Mouse (Mus musculus) monocyte, adult 2 months (primary cell): ENCODE data around the gene 4930469K13Rik.
"Not testable (repeated sequence)": the region's sequence is repeated elsewhere in the genome, so short reads cannot be mapped to it uniquely, and the experiment has no call there.

ENCODE experiments used
- DNase-seq, 2 experiments: peaks; one replicate each; pipeline ENCODE4 v3.0.0; 2022; ENCODE audit warnings: low spot score in 2 of 2, low read depth in 1 of 2

4930469K13Rik gene

DNA sequence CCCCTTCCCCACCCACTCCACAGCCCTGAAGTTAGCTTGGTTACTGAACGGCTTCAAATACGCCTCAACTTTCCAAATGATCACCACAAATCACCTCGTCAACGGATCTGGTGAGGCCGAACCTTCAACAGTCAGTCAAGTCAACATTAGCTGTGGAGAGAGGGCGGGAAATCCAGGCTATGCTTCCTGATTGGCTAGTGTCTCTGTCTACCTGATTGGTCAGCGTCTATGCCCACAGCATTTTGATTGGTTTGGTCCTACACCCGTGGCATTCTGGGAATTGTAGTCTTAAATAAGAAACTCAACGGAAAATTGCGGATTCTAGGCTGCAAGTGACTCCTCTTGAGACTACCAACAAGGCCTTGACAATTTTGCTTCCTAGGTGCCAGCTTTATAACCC lies at the start of gene 4930469K13Rik:
Gene 4930469K13Rik, minus strand, starts transcription at position 133 of the 400 bp plus-strand sequence.
- no peak for DNase-seq

GRCm38 (mm10) chr11:34146934-34147333 lies 48.6 kb upstream of the 4930469K13Rik start:
- DNase-seq: no peak

GRCm38 (mm10) chr11:34144421-34144820 lies 46.1 kb upstream of the 4930469K13Rik start:
- no peak for DNase-seq

GRCm38 (mm10) chr11:34143984-34144383 lies 45.6 kb upstream of the 4930469K13Rik start:
- DNase-seq: no peak

- no peak for DNase-seq
Measured at GRCm38 (mm10) chr11:34139296-34139695, 40.9 kb upstream of the 4930469K13Rik start.

DNA sequence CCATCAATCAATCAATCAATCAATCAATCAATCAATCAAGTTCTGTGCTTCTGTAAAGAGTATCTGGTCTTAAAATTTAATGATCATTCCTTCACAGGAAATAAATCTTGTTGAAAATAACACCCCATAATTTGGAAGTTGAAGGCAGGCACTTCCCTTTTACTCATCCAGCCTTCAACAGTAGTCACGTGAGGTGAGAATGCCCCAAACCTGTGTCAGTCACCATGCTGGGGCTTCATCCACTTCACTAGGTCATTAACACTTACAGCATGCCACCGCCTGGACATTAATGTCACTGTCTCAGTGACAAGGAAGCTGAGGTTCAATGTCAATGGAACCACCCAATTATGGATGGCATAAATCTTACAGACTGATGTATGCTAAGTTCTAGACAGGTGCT lies 30.1 kb upstream of the 4930469K13Rik start:
- no peak for DNase-seq

DNA sequence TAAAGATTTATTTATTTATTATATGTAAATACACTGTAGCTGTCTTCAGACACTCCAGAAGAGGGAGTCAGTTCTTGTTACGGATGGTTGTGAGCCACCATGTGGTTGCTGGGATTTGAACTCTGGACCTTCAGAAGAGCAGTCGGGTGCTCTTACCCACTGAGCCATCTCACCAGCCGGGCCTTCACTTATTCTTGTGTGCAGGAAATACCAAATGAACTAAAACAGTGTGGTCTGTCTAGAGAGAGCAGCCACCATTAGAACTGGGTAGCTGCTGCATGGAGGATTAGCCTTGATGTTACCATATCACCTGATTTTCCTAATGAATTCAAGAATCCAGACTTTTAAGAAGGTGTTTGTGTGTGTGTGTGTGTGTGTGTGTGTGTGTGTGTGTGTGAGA lies 27.4 kb upstream of the 4930469K13Rik start:
- not testable (repeated sequence) for DNase-seq

DNA sequence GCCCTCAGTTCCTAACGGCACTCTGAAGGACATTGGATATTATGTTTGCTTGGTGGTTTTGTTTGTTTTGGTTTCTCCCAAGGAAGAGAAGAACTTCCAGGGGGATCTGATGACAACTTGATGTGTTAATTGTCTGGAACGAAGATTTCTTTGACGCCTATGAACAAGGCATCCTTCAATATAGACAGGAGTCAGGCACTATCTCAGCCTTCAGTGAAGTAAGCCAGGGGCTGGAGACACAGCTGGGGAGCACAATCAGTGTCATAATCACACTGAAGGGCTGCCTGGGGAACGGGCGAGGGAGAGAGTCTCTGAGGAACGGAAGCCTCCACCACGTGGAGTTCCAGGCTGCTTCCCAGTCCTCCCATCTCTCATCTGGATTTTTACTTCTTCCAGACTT lies 26.5 kb upstream of the 4930469K13Rik start:
- DNase-seq: no peak

- DNase-seq: no peak
Measured at GRCm38 (mm10) chr11:34123147-34123546, 24.8 kb upstream of the 4930469K13Rik start.

DNA sequence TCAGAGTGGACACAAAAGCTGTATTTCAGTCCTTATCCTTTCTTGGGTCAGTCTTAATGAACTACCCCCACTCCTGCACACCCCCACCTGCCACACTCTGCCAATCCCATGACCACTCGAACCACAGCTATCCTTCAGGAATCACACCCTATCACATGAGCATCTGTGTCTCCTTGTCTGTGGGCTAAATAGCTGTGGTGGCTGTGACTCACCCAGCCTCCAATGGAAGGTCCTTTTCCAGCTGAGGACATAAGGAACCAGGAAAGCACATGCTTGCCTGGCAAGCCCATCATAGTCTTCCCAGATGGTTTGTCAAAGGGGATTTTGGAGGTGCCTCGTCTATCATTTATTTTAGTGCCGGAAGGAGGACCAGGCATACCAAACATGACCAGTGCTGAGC lies 20.0 kb upstream of the 4930469K13Rik start:
- DNase-seq: no peak

DNA sequence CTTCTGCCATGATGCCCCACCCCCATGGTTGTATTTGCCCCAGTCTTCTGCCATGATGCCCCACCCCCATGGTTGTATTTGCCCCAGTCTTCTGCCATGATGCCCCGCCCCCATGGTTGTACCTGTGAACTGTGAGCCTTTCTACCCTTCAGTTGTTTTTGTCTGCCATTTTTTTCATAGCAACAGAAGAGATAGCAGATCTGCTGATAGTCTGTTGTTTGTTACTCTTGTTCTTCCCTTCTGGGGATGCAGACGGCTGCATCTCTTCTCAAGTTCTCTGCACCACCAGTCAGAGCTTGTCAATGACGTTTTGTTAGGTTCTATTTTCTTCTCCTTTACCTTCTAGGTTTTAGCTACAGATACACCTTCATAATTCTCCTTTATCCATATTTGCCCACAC lies 19.2 kb upstream of the 4930469K13Rik start:
- DNase-seq: no peak

DNA sequence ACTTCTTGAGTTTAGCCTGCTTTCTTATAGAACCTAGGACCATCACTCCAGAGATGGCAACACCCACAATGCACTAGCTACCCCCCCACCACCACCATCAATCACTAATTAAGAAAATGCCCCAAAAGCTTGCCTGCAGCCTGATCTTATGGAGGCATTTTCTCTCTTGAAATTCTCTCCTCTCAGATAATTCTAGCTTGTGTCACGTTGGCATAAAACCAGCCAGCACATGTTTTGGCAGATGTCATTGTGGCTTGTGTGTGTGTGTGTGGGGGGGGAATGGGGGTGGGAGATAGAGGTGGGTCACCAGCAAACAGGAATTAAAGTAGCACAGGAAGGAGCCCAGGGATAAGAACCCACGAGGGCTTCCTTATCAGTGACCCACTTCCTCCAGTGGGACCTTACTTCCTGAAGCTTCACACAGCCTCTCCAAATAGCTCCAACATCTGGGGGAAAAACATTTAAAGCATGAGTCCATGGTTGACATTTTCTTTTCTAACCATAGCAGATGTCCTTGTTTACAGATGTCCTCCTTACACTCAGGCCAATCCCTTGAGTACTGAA lies 18.3 kb upstream of the 4930469K13Rik start:
- no peak for DNase-seq

- DNase-seq: no peak
Measured at GRCm38 (mm10) chr11:34113760-34114159, 15.4 kb upstream of the 4930469K13Rik start.

DNA sequence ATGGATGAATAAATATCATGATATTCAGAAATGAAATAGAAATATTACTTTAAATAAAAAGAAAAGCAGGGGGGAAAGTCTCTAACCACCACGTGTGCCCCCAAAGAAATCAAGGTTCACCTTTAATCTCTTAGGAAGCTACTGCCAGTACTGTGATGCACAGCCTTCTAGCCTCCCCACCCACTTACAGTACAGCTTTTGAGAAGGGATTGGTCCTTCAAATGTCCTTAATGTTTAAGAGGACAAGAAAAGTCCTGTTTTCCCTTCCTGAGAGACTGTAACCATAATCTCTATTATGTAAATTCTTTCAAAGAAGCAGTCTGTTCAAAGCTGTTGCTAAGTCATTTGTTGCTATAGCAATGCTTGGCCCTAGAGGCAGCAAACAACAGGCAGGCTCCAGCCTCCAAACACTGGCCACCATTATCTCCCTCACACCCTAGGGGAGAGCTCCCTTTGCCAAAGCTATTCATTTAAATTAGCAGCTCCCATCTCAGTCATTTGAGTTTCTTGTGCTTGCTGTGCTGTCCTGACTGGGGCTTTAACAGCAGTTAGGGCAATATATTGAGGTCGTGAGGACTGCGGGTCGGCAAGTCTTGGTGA lies 14.5 kb upstream of the 4930469K13Rik start:
- DNase-seq: no peak

DNA sequence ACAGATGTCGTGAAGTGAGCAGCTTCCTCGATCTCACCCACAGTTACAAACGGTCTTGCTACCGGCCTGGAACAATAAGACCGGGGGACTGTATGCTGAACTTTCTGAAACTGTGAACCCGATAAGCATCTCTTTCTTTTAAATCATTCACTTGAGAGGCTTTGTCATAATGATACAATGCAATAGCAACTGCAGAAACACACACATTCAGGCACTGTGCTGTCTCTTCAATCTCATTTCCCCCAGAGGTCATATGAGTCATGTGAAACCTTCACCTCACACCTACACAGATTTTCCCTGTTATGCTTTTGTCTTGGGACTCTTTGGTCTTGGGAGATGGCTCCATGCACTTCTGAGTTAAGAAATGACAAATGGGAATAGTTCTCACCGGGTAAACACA lies 13.6 kb upstream of the 4930469K13Rik start:
- no peak for DNase-seq

GRCm38 (mm10) chr11:34109260-34109659 lies 10.9 kb upstream of the 4930469K13Rik start:
- no peak for DNase-seq

DNA sequence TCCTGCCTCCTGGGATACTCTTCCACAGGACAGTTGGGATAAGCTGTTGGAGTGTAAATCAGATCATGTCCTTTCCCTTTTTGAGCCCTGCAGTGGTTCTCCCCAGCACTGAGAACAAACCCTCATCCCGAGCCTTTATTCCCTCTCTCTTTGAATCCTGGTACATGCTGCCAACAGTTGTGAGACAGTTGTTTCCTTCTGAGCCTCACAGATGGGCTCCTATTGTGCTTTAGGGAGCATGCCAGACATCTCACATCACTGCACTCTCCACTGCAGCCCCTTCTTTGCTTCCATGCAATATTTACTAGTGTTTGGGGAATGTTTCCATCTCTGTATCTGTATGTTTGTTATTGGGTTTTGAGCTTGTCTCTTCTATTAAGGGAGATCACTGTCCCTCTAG lies 6.6 kb upstream of the 4930469K13Rik start:
- DNase-seq: no peak

DNA sequence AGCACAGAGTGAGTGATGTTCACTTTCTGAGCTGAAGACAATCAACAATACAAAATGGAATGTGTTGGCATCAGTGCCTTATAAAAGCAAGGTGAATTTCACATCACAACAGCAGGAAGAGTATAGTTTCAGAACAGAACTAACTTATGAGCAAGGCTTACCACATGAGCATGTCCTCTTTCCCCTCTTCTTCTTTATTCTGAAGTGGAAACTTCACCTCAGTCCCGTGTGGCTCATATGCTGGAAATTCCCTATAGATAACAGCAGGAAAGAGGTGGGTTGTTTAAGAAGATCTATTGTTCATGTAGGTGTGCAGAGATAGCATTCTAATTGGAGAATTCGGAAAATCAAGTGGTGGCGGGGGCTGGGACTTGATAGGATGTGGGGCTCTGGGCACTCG lies 3.5 kb upstream of the 4930469K13Rik start:
- no peak for DNase-seq

DNA sequence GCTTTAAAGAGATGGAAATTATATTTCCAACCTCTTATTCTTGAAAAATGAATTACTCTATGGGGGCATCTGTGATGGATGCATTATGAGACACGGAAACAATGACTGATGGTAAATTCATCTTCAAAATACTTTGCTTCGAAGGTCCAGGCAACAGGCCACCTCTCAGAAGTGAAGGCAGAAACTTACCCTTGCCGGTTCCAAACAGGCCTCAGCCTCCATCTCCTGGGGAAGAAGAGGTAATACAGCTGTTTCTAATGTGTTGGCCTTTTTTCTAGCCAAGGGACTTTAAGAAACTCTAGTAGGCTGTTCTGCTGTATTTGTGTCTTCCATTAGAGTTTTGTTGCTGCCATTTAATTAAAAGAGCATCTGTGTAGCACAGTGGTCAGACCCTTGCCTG lies 11.3 kb downstream of the 4930469K13Rik start:
- no peak for DNase-seq

- no peak for DNase-seq
Measured at GRCm38 (mm10) chr11:34086164-34086751, 12.1 kb downstream of the 4930469K13Rik start.

DNA sequence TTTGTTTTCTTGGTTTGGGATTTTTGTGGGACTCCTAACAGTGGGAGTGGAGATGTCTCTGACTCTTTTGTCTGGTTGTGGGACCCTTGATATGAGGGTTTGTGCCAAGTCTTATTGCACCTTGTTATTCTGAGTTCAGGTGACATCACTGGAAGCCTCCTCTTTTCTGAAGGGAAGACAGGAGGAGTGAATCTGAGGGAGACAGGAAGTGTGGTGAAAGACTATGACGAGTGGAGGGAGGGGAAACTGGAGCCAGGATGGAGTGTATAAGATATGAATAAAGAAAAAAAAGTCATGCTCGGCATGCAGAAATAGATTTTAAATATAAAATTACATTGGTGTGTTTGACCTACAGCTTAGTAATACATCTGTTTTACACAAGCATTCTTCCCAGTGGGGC lies 13.7 kb downstream of the 4930469K13Rik start:
- DNase-seq: no peak

DNA sequence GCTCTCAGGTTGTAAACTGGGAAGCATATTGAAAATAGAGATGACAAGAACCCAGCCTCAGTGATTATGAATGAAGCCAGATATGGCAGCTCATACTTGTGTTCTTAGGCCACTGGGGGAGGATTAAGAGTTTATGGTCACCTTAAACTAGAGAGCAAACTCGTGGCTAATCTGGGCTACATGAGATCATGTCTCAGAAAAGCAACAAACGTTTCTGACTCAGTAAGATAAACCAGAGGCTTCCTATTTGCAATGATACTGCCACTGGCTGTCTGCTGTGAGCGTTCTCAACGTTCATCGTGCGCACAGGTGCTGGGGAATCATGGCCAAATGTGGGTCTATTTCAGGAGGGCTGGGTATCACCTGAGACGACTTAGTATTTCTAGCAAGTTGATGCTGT lies 14.6 kb downstream of the 4930469K13Rik start:
- DNase-seq: no peak
